Comparison of ENCODE assay signal across 22 mouse cellular contexts in genomic region chr13:34776767-34777166, GRCm38 (mm10). TPM values are rescaled to one million over a fixed set of nuclear protein-coding genes. Genes with fewer than 3 reads are reported as not detected.
A peak's percentile ranks its signal among the peaks of the same experiment; 100 is the strongest.
DNase-seq lines count a peak whose midpoint lies in the region; ATAC-seq lines count a peak whose summit lies in the region.
"Had no signal": no experiment of that assay in that cellular context is flagged by ENCODE, and none has a peak within 500 bp of the region (broad histone marks: within the 10 kb centered on the region; RNA-seq: fewer than 3 reads in every experiment).

No protein-coding gene starts in this region.

- H3K4me2 ChIP-seq in forebrain, embryonic 13.5 days: no peak overlapping the region
- no peak overlapping the region for H3K4me2 ChIP-seq in midbrain, embryonic 13.5 days (replicated peaks)
- no peak overlapping the region for H3K4me2 ChIP-seq in midbrain, embryonic 16.5 days (ENCODE audit: low read length)
- H3K4me2 ChIP-seq: heart, embryonic 13.5 days; hindbrain, embryonic 12.5 days had no signal

- no peak overlapping the region for H3K27ac ChIP-seq in forebrain, embryonic 13.5 days
- no peak overlapping the region for H3K27ac ChIP-seq in forebrain, embryonic 10.5 days
- H3K27ac ChIP-seq in midbrain, embryonic 13.5 days: no peak overlapping the region
- H3K27ac ChIP-seq in midbrain, embryonic 16.5 days (ENCODE audit: low read length): no peak overlapping the region
- H3K27ac ChIP-seq: embryonic facial prominence, embryonic 10.5 days; heart, embryonic 13.5 days; hindbrain, embryonic 12.5 days had no signal

- no peak overlapping the region for H3K9ac ChIP-seq in forebrain, embryonic 13.5 days
- H3K9ac ChIP-seq in midbrain, embryonic 13.5 days (replicated peaks): no peak overlapping the region
- H3K9ac ChIP-seq in midbrain, embryonic 16.5 days (ENCODE audit: low read depth, low read length): no peak overlapping the region
- H3K9ac ChIP-seq: heart, embryonic 13.5 days; hindbrain, embryonic 12.5 days had no signal

- no peaks in the 10 kb centered on the region for H3K36me3 ChIP-seq in forebrain, embryonic 13.5 days (ENCODE audit: poor library complexity, severe bottlenecking)
- no peaks in the 10 kb centered on the region for H3K36me3 ChIP-seq in forebrain, embryonic 10.5 days (replicated peaks)
- no peaks in the 10 kb centered on the region for H3K36me3 ChIP-seq in midbrain, embryonic 13.5 days
- H3K36me3 ChIP-seq in midbrain, embryonic 16.5 days (ENCODE audit: control insufficient read depth, insufficient read depth, low read length): no peaks in the 10 kb centered on the region
- H3K36me3 ChIP-seq: embryonic facial prominence, embryonic 10.5 days; heart, embryonic 13.5 days; hindbrain, embryonic 12.5 days had no signal

- peak; percentile 45; the same call in 1 of the 2 replicates for ATAC-seq in forebrain, embryonic 13.5 days
- ATAC-seq in midbrain, embryonic 13.5 days: peak; percentile 24; the same call in 1 of the 2 replicates
- no peak for ATAC-seq in midbrain, embryonic 16.5 days
- ATAC-seq: hindbrain, embryonic 16.5 days; inflammation-experienced regulatory T-cells, adult 6 months had no signal

- no peak for DNase-seq in forebrain, embryonic 10.5 days (ENCODE audit: extremely low spot score, low spot score)
- DNase-seq in Muller cell, postnatal 12 days (ENCODE audit: inconsistent ontology term): peak; percentile 30
- no peak for DNase-seq in right cerebral cortex, adult 2 months (ENCODE audit: low spot score in 2 of 2)
- no peak for DNase-seq in heart, adult 18-20 months
- DNase-seq: adrenal gland, adult 2 months; adrenal gland, postnatal 25 days; cerebellum, adult 2 months; cerebellum, postnatal 10 days; gastrocnemius, postnatal 14 days; heart, postnatal 4 days had no signal

- WGBS in forebrain, embryonic 13.5 days: 4% methylated on average over 3 of the region's 3 CpGs
- WGBS in forebrain, embryonic 10.5 days: 72% methylated on average over 3 of the region's 3 CpGs
- 56% methylated on average over 3 of the region's 3 CpGs for WGBS in midbrain, embryonic 13.5 days
- WGBS in midbrain, embryonic 16.5 days: 36% methylated on average over 3 of the region's 3 CpGs

- H3K4me3 ChIP-seq in forebrain, embryonic 13.5 days: no peak overlapping the region
- H3K4me3 ChIP-seq in forebrain, embryonic 10.5 days: no peak overlapping the region
- no peak overlapping the region for H3K4me3 ChIP-seq in midbrain, embryonic 13.5 days (replicated peaks)
- H3K4me3 ChIP-seq in midbrain, embryonic 16.5 days (ENCODE audit: low read depth, low read length): no peak overlapping the region
- H3K4me3 ChIP-seq: embryonic facial prominence, embryonic 10.5 days; heart, embryonic 13.5 days; hindbrain, embryonic 12.5 days had no signal

- H3K4me1 ChIP-seq in forebrain, embryonic 13.5 days: peaks cover 24% of the 10 kb centered on the region
- H3K4me1 ChIP-seq in forebrain, embryonic 10.5 days: peaks cover 20% of the 10 kb centered on the region
- no peaks in the 10 kb centered on the region for H3K4me1 ChIP-seq in midbrain, embryonic 13.5 days (replicated peaks)
- 0 out of 2 replicates have a peak, but pooled peaks cover 2% of the 10 kb centered on the region for H3K4me1 ChIP-seq in midbrain, embryonic 16.5 days (ENCODE audit: control insufficient read depth, insufficient read depth, low read length)
- H3K4me1 ChIP-seq: hindbrain, embryonic 12.5 days had no signal

- H3K27me3 ChIP-seq in forebrain, embryonic 13.5 days: no peaks in the 10 kb centered on the region
- H3K27me3 ChIP-seq in forebrain, embryonic 10.5 days (ENCODE audit: poor library complexity, severe bottlenecking): no peaks in the 10 kb centered on the region
- no peaks in the 10 kb centered on the region; the same call in 1 of the 2 replicates for H3K27me3 ChIP-seq in midbrain, embryonic 13.5 days
- H3K27me3 ChIP-seq in midbrain, embryonic 16.5 days (ENCODE audit: control insufficient read depth, insufficient read depth, low read depth, low read length): no peaks in the 10 kb centered on the region
- H3K27me3 ChIP-seq: heart, embryonic 13.5 days; hindbrain, embryonic 12.5 days had no signal

- H3K9me3 ChIP-seq in forebrain, embryonic 13.5 days (replicated peaks): no peaks in the 10 kb centered on the region
- H3K9me3 ChIP-seq in forebrain, embryonic 10.5 days: 0 out of 2 replicates have a peak, but pooled peaks cover 4% of the 10 kb centered on the region
- no peaks in the 10 kb centered on the region for H3K9me3 ChIP-seq in midbrain, embryonic 13.5 days
- no peaks in the 10 kb centered on the region for H3K9me3 ChIP-seq in midbrain, embryonic 16.5 days (replicated peaks; ENCODE audit: control insufficient read depth, low read length, poor library complexity, severe bottlenecking)
- H3K9me3 ChIP-seq: embryonic facial prominence, embryonic 10.5 days; heart, embryonic 13.5 days; hindbrain, embryonic 12.5 days had no signal

RNA-seq across cellular contexts. Expression of gene Fam50b, which starts 42.1 kb away (rescaled TPM):
- polyA plus RNA-seq in forebrain, embryonic 13.5 days (2015; fragmentation: Nextera tagmentation; extraction: Ambion mirVana): not detected in 2 replicates
- polyA plus RNA-seq in forebrain, embryonic 10.5 days (2016; fragmentation: Nextera tagmentation; extraction: Ambion mirVana): not detected in 2 replicates
- polyA plus RNA-seq in midbrain, embryonic 13.5 days (2015; fragmentation: Nextera tagmentation; extraction: Ambion mirVana): not detected in 2 replicates
- polyA plus RNA-seq in midbrain, embryonic 16.5 days (2015; fragmentation: Nextera tagmentation; extraction: Ambion mirVana): 0.25 TPM in 1 of 2 replicates, not detected in the other
- total RNA-seq in heart, adult 18-20 months (2021): not detected
- total RNA-seq: adrenal gland, adult 2 months; adrenal gland, postnatal 25 days; gastrocnemius, adult 18-20 months; gastrocnemius, postnatal 14 days; heart, postnatal 4 days; MEL had no signal
- polyA plus RNA-seq: adrenal gland, adult 2 months; C2C12; cerebellum, adult 2 months; embryonic facial prominence, embryonic 10.5 days; heart, embryonic 13.5 days; heart, postnatal 0 days; hindbrain, embryonic 16.5 days; inflammation-experienced regulatory T-cells, adult 6 months had no signal
